Mouse (Mus musculus) kidney, adult 2 months (tissue): ENCODE data around the gene Mypn. TPM values are rescaled to one million over a fixed set of nuclear protein-coding genes. Genes with fewer than 3 reads are reported as not detected.

ENCODE experiments used
- DNase-seq: peaks from one replicate; pipeline ENCODE4 v3.0.0; 2021
- H3K27ac ChIP-seq: fragments of 200-500 bp; 2 replicates; pipeline ENCODE4 v1.5.1; 2012; ENCODE audit warnings: low read depth, low read length, control low read depth, inconsistent platforms; ENCODE audit not compliant: insufficient read depth
- H3K27me3 ChIP-seq: fragments of 200-500 bp; replicated peaks from 2 replicates; pipeline ENCODE4 v1.6.1; 2012; ENCODE audit warnings: mild to moderate bottlenecking, moderate library complexity, low read length, inconsistent platforms; ENCODE audit not compliant: control insufficient read depth, insufficient read depth
- H3K36me3 ChIP-seq: fragments of 200-500 bp; 2 replicates; pipeline ENCODE4 v1.6.1; 2012; ENCODE audit warnings: mild to moderate bottlenecking, moderate library complexity, low read length, inconsistent platforms; ENCODE audit not compliant: control insufficient read depth, insufficient read depth
- H3K4me1 ChIP-seq: fragments of 200-500 bp; 2 replicates; pipeline ENCODE4 v1.6.1; 2011; ENCODE audit warnings: low read length; ENCODE audit not compliant: control insufficient read depth, insufficient read depth
- H3K4me3 ChIP-seq: fragments of 200-500 bp; 2 replicates; pipeline ENCODE4 v1.5.1; 2011; ENCODE audit warnings: mild to moderate bottlenecking, low read depth, low read length, control low read depth; ENCODE audit not compliant: insufficient read depth
- CTCF ChIP-seq: fragments of 200-500 bp; conservative IDR thresholded peaks from 2 replicates; pipeline ENCODE4 v1.5.1; 2011; ENCODE audit warnings: low read depth, mild to moderate bottlenecking, control low read depth, low read length, moderate library complexity, mixed read lengths; ENCODE audit not compliant: insufficient read depth, insufficient read length
- POLR2A ChIP-seq: fragments of 200-500 bp; IDR thresholded peaks from one replicate; pipeline ENCODE4 v1.6.1; 2011; ENCODE audit warnings: low read depth, low read length, control low read depth
- WGBS: fragments of 180-500 bp; shearing (Covaris S2); methylation state at CpG from one replicate; pipeline ENCODE4 v1.1.7; 2018; 5-methylcytosine and 5-hydroxymethylcytosine counted together
- polyA plus RNA-seq: library from polyadenylated mRNA; depleted of rRNA; stranded (reverse); fragments of >200 nt; gene quantifications from 2 replicates; pipeline ENCODE4 v1.2.3, GENCODE M21; 2012

Mypn gene
- polyA plus RNA-seq, 1 experiment: 0.74 TPM

GRCm38 (mm10) chr10:63234133-63234532, 30.4 kb upstream of the Mypn start:
- TF ChIP-seq CTCF (no peak), POLR2A (no peak)
- no peak overlapping the region for H3K4me3 ChIP-seq
- no peak for DNase-seq
- no peaks in the 10 kb centered on the region; the same call in 1 of the 2 replicates for H3K27me3 ChIP-seq
- no peaks in the 10 kb centered on the region for H3K36me3 ChIP-seq
- 86% methylated on average over 5 of the region's 5 CpGs for WGBS
- no peak overlapping the region for H3K27ac ChIP-seq
- no peaks in the 10 kb centered on the region for H3K4me1 ChIP-seq

- Histone ChIP-seq H3K27ac (no peak overlapping the region), H3K4me3 (no peak overlapping the region), H3K36me3 (no peaks in the 10 kb centered on the region), H3K4me1 (no peaks in the 10 kb centered on the region), H3K27me3 (no peaks in the 10 kb centered on the region; the same call in 1 of the 2 replicates)
- WGBS: 70% methylated on average over 5 of the region's 5 CpGs
- no peak for DNase-seq
- TF ChIP-seq CTCF: no peak
- no peak for TF ChIP-seq POLR2A
Measured at GRCm38 (mm10) chr10:63231630-63232029, 27.9 kb upstream of the Mypn start.

- WGBS: 26% methylated on average over 3 of the region's 5 CpGs
- DNase-seq: no peak
- Histone ChIP-seq H3K4me3 (no peak overlapping the region), H3K36me3 (no peaks in the 10 kb centered on the region), H3K27ac (no peak overlapping the region), H3K4me1 (no peaks in the 10 kb centered on the region), H3K27me3 (no peaks in the 10 kb centered on the region; the same call in 1 of the 2 replicates)
- TF ChIP-seq CTCF (no peak), POLR2A (no peak)
Measured at GRCm38 (mm10) chr10:63230854-63231253, 27.1 kb upstream of the Mypn start.

GRCm38 (mm10) chr10:63230266-63230665, 26.5 kb upstream of the Mypn start:
- Histone ChIP-seq H3K4me3 (no peak overlapping the region), H3K36me3 (no peaks in the 10 kb centered on the region), H3K27me3 (no peaks in the 10 kb centered on the region; the same call in 1 of the 2 replicates), H3K4me1 (no peaks in the 10 kb centered on the region), H3K27ac (no peak overlapping the region)
- DNase-seq: no peak
- TF ChIP-seq POLR2A: no peak
- TF ChIP-seq CTCF: no peak
- WGBS: 84% methylated on average over 7 of the region's 7 CpGs

- DNase-seq: no peak
- Histone ChIP-seq H3K27me3 (no peaks in the 10 kb centered on the region), H3K4me3 (no peak overlapping the region), H3K27ac (no peak overlapping the region), H3K36me3 (no peaks in the 10 kb centered on the region), H3K4me1 (no peaks in the 10 kb centered on the region)
- TF ChIP-seq CTCF: no peak
- no peak for TF ChIP-seq POLR2A
- 60% methylated on average over 12 of the region's 12 CpGs for WGBS
Measured at GRCm38 (mm10) chr10:63224341-63224740, 20.6 kb upstream of the Mypn start.

GRCm38 (mm10) chr10:63221081-63221783, 17.5 kb upstream of the Mypn start:
- DNase-seq: no peak
- WGBS: 54% methylated on average over 7 of the region's 7 CpGs
- H3K4me1 ChIP-seq: no peaks in the 10 kb centered on the region
- no peaks in the 10 kb centered on the region for H3K36me3 ChIP-seq
- no peaks in the 10 kb centered on the region for H3K27me3 ChIP-seq
- no peak overlapping the region for H3K27ac ChIP-seq
- TF ChIP-seq CTCF (no peak), POLR2A (no peak)
- no peak overlapping the region for H3K4me3 ChIP-seq

GRCm38 (mm10) chr10:63208871-63209270, 5.1 kb upstream of the Mypn start:
- Histone ChIP-seq H3K27ac (no peak overlapping the region), H3K4me3 (no peak overlapping the region), H3K36me3 (no peaks in the 10 kb centered on the region), H3K27me3 (no peaks in the 10 kb centered on the region), H3K4me1 (no peaks in the 10 kb centered on the region)
- 63% methylated on average over 6 of the region's 6 CpGs for WGBS
- no peak for TF ChIP-seq POLR2A
- no peak for TF ChIP-seq CTCF
- no peak for DNase-seq
